Mouse (Mus musculus): ENCODE results near the gene Folr2.

The Folr2 gene

GRCm38 (mm10) chr7:101866491-101867265 is 9.7 kb upstream of the Folr2 start:
- no peak for DNase-seq

GRCm38 (mm10) chr7:101863415-101863814 is 6.4 kb upstream of the Folr2 start, which contains the start of gene Anapc15:
TSS of gene Anapc15 (plus strand) at chr7:101863715.
- no peak for DNase-seq

- no peak for DNase-seq
These were observed 5.3 kb upstream of the Folr2 start for GRCm38 (mm10) chr7:101862291-101862690.

GRCm38 (mm10) chr7:101860978-101861377 is 4.0 kb upstream of the Folr2 start:
- no peak for DNase-seq

GRCm38 (mm10) chr7:101858362-101858761 is 1.4 kb upstream of the Folr2 start:
- DNase-seq, result no peak

GRCm38 (mm10) chr7:101853816-101854215 is 3.2 kb downstream of the Folr2 start:
- DNase-seq, result no peak

- DNase-seq, result no peak
These were observed 4.1 kb downstream of the Folr2 start for GRCm38 (mm10) chr7:101852846-101853245.

- no peak for DNase-seq
These were observed 5.3 kb downstream of the Folr2 start for GRCm38 (mm10) chr7:101851689-101852088.

- no peak for DNase-seq
These were observed 9.1 kb downstream of the Folr2 start for GRCm38 (mm10) chr7:101847934-101848333.

GRCm38 (mm10) chr7:101844186-101844585 is 12.8 kb downstream of the Folr2 start:
- no peak for DNase-seq

GRCm38 (mm10) chr7:101837606-101838471 is 19.2 kb downstream of the Folr2 start, which contains the start of gene Inppl1:
TSS of gene Inppl1 (minus strand) at chr7:101838229.
- DNase-seq, result peak; percentile 18 to 23

- DNase-seq, result no peak
These were observed 19.8 kb downstream of the Folr2 start for GRCm38 (mm10) chr7:101837154-101837605.

GRCm38 (mm10) chr7:101836271-101837153 is 20.5 kb downstream of the Folr2 start:
- peak; percentile 59 to 63 for DNase-seq

GRCm38 (mm10) chr7:101835457-101836109 is 21.4 kb downstream of the Folr2 start:
- no peak for DNase-seq

- no peak for DNase-seq
These were observed 22.1 kb downstream of the Folr2 start for GRCm38 (mm10) chr7:101834903-101835302.

GRCm38 (mm10) chr7:101833916-101834584 is 22.9 kb downstream of the Folr2 start:
- DNase-seq, result no peak

- no peak for DNase-seq
These were observed 23.6 kb downstream of the Folr2 start for GRCm38 (mm10) chr7:101833352-101833751.

GRCm38 (mm10) chr7:101832372-101832771 is 24.6 kb downstream of the Folr2 start:
- no peak for DNase-seq

- no peak for DNase-seq
These were observed 25.6 kb downstream of the Folr2 start for GRCm38 (mm10) chr7:101831437-101831836.

GRCm38 (mm10) chr7:101830373-101830772 is 26.6 kb downstream of the Folr2 start:
- no peak for DNase-seq

Measured in thymus, postnatal 36 days (tissue).